Mouse (Mus musculus) neural tube, embryonic 12.5 days (tissue): ENCODE measurements at regions not wholly inside any gene's neighbourhood (a gene's known extent, or its start where the extent isn't known, plus 50 kb on each side); places are given as distances from the start of the nearest gene placed in this dataset.

ENCODE experiments used
- ATAC-seq: fragments of 200-750 bp; cut with Nextera tagmentation; 2 replicates; pipeline ENCODE4 v1.8.0; 2017; ENCODE audit warnings: low read depth, mild to moderate bottlenecking, moderate TSS enrichment, moderate library complexity; ENCODE audit not compliant: low FRiP score
- H3K27ac ChIP-seq: fragments of 300-500 bp; sonication (generic); 2 replicates; pipeline ENCODE4 v1.5.1; 2016
- H3K27me3 ChIP-seq: fragments of 300-500 bp; sonication (generic); replicated peaks from 2 replicates; pipeline ENCODE4 v1.6.1; 2016; ENCODE audit warnings: mild to moderate bottlenecking
- H3K36me3 ChIP-seq: fragments of 300-500 bp; sonication (generic); 2 replicates; pipeline ENCODE4 v1.6.1; 2016; ENCODE audit warnings: mild to moderate bottlenecking
- H3K4me1 ChIP-seq: fragments of 300-500 bp; sonication (generic); 2 replicates; pipeline ENCODE4 v1.6.1; 2016
- H3K4me2 ChIP-seq: fragments of 300-500 bp; sonication (generic); replicated peaks from 2 replicates; pipeline ENCODE4 v1.6.1; 2016; ENCODE audit warnings: mild to moderate bottlenecking
- H3K4me3 ChIP-seq: fragments of 300-500 bp; sonication (generic); 2 replicates; pipeline ENCODE4 v1.5.1; 2016
- H3K9ac ChIP-seq: fragments of 300-500 bp; sonication (generic); 2 replicates; pipeline ENCODE4 v1.6.1; 2016; ENCODE audit warnings: mild to moderate bottlenecking
- H3K9me3 ChIP-seq: fragments of 300-500 bp; sonication (generic); 2 replicates; pipeline ENCODE4 v1.6.1; 2016; ENCODE audit warnings: mild to moderate bottlenecking
- WGBS: fragments of 180-500 bp; shearing (Covaris S2); methylation state at CpG from one replicate; pipeline ENCODE4 v1.1.7; 2016; 5-methylcytosine and 5-hydroxymethylcytosine counted together

DNA sequence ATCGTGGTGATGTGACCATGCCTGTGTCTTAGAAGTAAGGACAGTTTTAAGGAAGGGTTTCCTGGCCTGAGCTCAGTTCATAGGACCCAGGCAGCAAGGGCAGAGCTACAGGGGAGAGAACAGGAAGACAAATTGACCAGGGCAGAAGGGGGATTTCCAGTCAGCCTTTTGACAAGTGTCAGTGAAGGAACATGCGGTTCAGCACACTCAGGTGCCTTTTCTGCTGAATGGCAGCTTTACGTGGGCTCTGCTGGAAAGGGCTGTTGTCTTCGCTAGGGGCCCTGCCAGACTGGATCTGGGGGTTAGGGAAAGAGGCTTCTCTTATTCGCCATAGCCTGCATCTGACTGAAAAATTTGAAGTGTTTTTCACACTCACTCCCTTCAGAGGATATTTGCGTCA lies 106.8 kb downstream of the Dll1 start:
- ATAC-seq = no peak

DNA sequence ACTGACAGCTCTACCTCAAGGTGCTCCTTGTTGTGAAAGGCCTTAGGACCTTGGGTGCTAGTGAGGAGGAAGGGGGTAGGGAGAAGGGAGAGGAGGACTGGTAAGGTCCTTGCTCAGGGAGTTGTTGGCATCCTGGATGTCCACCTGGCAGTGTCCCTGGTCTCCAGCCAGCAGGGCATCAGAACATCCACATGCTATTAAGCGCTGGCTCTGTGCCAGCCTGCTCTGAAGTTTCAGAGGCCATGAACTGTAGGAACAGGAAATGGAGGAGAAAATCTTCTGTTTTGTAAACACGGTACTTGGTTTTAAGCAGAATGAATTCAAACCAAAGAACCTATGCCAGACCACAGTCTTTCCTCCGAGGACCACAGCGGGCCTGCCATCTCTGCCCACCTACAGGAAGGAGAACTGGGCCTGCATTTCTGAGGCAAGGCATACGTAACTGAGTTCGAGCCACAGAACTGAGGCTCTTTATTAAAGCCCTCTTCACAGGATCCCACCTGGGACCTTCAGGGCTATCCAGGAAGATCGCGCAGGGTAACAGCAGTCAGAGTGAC lies 107.5 kb downstream of the Dll1 start:
- 88% methylated on average over 8 of the region's 8 CpGs for whole genome bisulfite sequencing
- Histone ChIP-seq H3K9me3 (no peaks in the 10 kb centered on the region), H3K4me3 (no peak overlapping the region), H3K4me2 (no peak overlapping the region), H3K36me3 (no peaks in the 10 kb centered on the region), H3K9ac (no peak overlapping the region), H3K27me3 (no peaks in the 10 kb centered on the region), H3K4me1 (no peaks in the 10 kb centered on the region), H3K27ac (no peak overlapping the region)
- no peak for ATAC-seq

More for the DNA sequence above, 106.8 kb downstream of the Dll1 start:
- H3K27me3 ChIP-seq = no peaks in the 10 kb centered on the region
- no peak overlapping the region for H3K27ac ChIP-seq
- 73% methylated on average over 6 of the region's 6 CpGs for WGBS
- no peak overlapping the region for H3K9ac ChIP-seq
- no peaks in the 10 kb centered on the region for H3K4me1 ChIP-seq
- no peaks in the 10 kb centered on the region for H3K9me3 ChIP-seq
- H3K36me3 ChIP-seq = no peaks in the 10 kb centered on the region
- H3K4me3 ChIP-seq = no peak overlapping the region
- H3K4me2 ChIP-seq = no peak overlapping the region

DNA sequence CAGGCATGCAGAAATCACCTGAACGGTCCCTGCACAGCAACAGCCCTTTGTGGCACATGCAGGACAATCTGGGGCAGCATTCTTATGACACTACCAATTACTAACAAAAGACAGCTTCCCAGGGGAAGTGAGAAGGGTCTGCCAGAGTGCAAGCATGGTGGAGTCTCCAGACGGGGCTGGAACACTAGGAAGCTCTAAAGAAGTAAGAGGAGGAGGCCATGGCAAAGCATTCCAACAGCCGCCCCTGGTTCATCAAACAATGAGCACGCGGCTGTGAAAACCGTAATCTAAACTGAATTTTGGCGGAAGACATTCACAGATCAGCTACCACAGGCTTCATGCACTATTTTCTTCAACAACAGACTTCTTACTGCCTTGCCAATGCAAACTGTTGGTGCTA lies 109.0 kb downstream of the Dll1 start:
- H3K4me2 ChIP-seq = no peak overlapping the region
- no peak overlapping the region for H3K4me3 ChIP-seq
- no peak overlapping the region for H3K27ac ChIP-seq
- no peaks in the 10 kb centered on the region for H3K9me3 ChIP-seq
- 72% methylated on average over 7 of the region's 7 CpGs for WGBS
- no peak for ATAC-seq
- H3K9ac ChIP-seq = no peak overlapping the region
- no peaks in the 10 kb centered on the region for H3K27me3 ChIP-seq
- no peaks in the 10 kb centered on the region for H3K36me3 ChIP-seq
- no peaks in the 10 kb centered on the region for H3K4me1 ChIP-seq

DNA sequence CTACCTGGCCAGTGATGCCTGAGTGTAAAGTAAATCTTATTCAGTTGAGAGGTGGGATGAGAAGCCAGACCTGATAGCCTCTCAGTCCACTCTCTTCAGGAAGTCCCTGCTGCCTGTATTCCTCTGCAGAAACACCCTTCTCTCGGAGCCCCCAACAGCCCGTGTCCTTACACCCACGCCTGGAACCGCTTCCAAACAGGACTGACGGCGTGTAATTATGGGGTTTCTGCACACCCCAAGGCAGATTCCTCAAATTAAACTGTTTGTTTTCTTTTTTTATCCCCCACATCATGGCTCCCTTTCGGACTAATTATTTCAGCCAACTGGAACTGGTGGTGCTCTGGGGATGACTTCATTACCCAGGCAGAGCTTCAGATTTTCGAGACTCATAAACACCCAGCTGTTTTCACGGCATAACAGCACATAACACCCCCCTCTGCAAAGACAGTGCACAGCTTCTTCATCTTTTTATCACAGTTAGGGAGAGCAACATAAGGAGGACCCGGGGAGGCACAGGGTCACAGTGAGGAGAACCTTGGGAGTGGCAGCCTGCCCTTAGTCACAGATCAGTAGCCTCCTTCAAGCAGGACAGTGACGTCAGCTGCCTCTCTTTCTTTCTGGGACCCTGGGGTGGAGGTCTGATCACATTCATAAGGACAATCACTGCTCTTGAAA lies 117.1 kb downstream of the Dll1 start:
- 62% methylated on average over 11 of the region's 11 CpGs for WGBS
- Histone ChIP-seq H3K4me1 (0 out of 2 replicates have a peak, but pooled peaks cover 5% of the 10 kb centered on the region), H3K36me3 (no peaks in the 10 kb centered on the region), H3K9ac (no peak overlapping the region), H3K27me3 (no peaks in the 10 kb centered on the region), H3K4me3 (no peak overlapping the region), H3K27ac (no peak overlapping the region), H3K4me2 (no peak overlapping the region), H3K9me3 (no peaks in the 10 kb centered on the region)
- 0 out of 2 replicates have a peak, but pooled peaks have one; percentile 25 for ATAC-seq

DNA sequence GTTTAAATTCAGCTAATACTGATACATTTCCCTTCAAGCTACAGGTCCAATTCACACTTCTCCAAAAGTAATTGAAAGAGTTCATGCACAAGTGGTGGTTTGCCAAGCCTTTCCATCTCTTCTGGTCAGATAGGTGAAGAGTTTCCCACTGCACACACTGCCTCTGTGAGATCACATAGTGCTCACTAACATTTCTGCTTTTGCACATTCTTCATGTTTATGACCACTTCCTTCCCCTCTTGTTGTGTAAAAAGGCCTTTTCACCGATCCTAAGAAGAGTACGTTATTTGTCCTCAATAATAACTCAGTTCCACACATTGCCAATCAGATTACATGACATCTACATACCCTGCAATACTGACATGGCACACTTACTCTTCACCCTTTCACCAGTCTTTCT lies 120.8 kb downstream of the Dll1 start:
- WGBS = 79% methylated on average over 2 of the region's 2 CpGs
- H3K36me3 ChIP-seq = no peaks in the 10 kb centered on the region
- no peak overlapping the region for H3K4me3 ChIP-seq

DNA sequence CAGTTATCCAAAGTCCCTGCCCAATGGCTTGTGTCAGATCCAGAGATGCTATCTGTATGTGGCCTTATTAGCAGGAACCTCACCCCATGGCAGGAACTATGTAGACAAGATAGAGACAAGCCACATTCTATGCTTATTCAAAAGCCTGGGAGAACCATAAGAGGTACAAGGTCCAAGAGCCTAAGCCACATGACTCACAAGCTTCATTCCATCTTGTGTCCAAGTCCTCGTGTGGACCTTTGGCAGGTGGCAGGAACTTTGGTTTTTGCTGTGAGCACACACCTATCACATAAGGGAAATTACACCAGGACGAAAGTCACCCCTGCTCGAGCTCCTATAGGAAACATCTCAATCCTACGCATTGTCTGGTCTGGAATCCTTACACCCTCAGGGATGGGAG lies 122.9 kb downstream of the Dll1 start:
- Histone ChIP-seq H3K4me3 (no peak overlapping the region), H3K27me3 (no peaks in the 10 kb centered on the region), H3K9me3 (no peaks in the 10 kb centered on the region), H3K27ac (no peak overlapping the region), H3K4me2 (no peak overlapping the region), H3K4me1 (no peaks in the 10 kb centered on the region), H3K36me3 (no peaks in the 10 kb centered on the region), H3K9ac (no peak overlapping the region)
- WGBS = 94% methylated on average over 4 of the region's 4 CpGs
- ATAC-seq = no peak

More for the DNA sequence above, 120.8 kb downstream of the Dll1 start:
- ATAC-seq = no peak
- Histone ChIP-seq H3K27ac (no peak overlapping the region), H3K27me3 (no peaks in the 10 kb centered on the region), H3K4me1 (0 out of 2 replicates have a peak, but pooled peaks cover 5% of the 10 kb centered on the region), H3K9me3 (no peaks in the 10 kb centered on the region), H3K9ac (no peak overlapping the region), H3K4me2 (no peak overlapping the region)

DNA sequence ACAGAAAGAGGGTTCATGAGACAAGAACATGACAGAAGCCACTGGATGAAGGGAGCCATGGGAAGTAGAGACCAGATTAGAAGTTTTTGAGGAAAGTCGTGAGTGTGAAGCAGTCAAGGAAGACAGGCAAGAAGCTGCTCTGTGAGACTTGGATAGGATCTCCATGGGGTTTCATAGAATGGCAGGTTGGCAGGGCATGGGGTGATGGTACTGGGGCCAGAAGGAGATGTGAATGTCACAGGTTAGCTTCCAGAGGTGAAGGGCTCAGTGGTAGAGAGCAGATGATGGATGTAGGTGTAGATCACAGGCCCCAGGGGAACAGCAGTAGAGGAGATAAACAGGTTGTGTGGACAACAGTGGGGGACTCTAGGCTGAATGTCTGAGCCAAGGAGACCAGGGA lies 123.4 kb downstream of the Dll1 start:
- no peak for ATAC-seq
- no peak overlapping the region for H3K4me2 ChIP-seq
- H3K27me3 ChIP-seq = no peaks in the 10 kb centered on the region
- no peak overlapping the region for H3K27ac ChIP-seq
- H3K4me3 ChIP-seq = no peak overlapping the region
- 90% methylated on average over 1 of the region's 1 CpGs for whole genome bisulfite sequencing
- H3K9ac ChIP-seq = no peak overlapping the region
- peaks cover 2% of the 10 kb centered on the region for H3K4me1 ChIP-seq
- H3K9me3 ChIP-seq = no peaks in the 10 kb centered on the region
- H3K36me3 ChIP-seq = no peaks in the 10 kb centered on the region

DNA sequence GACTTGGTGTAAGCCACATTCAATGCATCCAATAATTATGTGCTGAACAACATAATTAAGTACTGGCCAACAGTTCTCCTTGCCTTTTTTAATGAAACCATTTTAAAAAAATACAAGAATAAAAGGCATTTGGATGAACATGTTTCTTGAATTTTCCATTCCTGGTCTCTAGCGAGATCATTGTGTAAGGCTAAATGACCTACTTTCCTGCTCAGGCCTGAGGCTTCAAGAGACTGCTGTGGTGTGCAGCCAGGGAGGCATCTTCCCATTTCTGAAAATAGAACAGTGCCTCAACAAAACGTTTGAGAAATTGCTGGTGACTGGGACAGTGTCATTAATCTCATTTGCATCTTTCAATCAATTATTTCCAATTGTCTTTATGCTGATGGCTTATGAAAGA lies 124.5 kb downstream of the Dll1 start:
- no peak overlapping the region for H3K4me2 ChIP-seq
- H3K27ac ChIP-seq = no peak overlapping the region
- H3K9ac ChIP-seq = no peak overlapping the region
- no peak for ATAC-seq
- H3K4me1 ChIP-seq = peaks cover 12% of the 10 kb centered on the region
- H3K36me3 ChIP-seq = no peaks in the 10 kb centered on the region
- H3K27me3 ChIP-seq = no peaks in the 10 kb centered on the region
- no peaks in the 10 kb centered on the region for H3K9me3 ChIP-seq
- WGBS = 82% methylated on average over 2 of the region's 2 CpGs
- H3K4me3 ChIP-seq = no peak overlapping the region

DNA sequence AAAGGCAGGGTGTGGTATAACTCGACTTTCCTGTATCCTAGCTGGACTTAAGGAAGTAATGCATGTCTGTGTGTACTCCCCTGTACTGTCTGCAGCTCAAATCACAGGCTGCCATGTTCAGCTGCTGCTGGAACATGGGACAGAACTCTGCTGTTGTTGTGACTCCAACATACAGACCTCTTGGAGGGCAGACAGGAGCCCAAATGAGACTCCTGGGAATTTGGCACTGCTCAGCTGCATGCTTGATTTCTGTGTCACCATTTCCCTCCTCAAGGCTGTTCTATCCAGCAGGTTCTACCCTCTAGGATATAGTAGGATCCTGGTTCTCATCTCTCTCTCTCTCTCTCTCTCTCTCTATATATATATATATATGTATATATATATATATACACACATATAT lies 125.0 kb downstream of the Dll1 start:
- Histone ChIP-seq H3K36me3 (no peaks in the 10 kb centered on the region), H3K27ac (no peak overlapping the region), H3K4me2 (no peak overlapping the region), H3K9me3 (no peaks in the 10 kb centered on the region), H3K27me3 (no peaks in the 10 kb centered on the region), H3K4me1 (peaks cover 12% of the 10 kb centered on the region), H3K4me3 (no peak overlapping the region), H3K9ac (no peak overlapping the region)
- ATAC-seq = no peak
- WGBS = 87% methylated on average over 1 of the region's 1 CpGs

DNA sequence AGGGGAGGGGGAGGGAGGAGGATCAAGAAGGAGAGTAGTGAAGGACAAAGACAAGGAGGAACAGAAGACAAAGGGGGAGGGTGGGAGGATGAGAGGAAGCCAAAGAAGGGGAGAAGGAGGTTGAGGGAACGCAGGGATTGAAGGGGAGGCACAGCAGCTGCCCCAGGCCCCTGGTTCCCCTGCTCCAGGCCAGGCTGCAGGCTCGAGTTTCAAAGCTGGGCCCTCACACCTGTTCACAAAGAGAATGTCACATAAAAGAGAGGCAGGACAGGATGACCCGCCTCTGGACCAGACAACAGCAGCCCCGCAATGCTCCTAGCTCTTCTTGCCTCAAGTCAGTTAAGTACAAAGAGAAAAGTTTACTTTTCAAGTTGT lies 128.3 kb downstream of the Dll1 start:
- no peak overlapping the region for H3K4me3 ChIP-seq
- 5% methylated on average over 4 of the region's 4 CpGs for WGBS
- H3K27me3 ChIP-seq = no peaks in the 10 kb centered on the region
- no peak overlapping the region for H3K9ac ChIP-seq
- H3K4me1 ChIP-seq = peaks cover 12% of the 10 kb centered on the region
- no peaks in the 10 kb centered on the region for H3K36me3 ChIP-seq
- H3K4me2 ChIP-seq = peak overlapping the region; percentile 46
- H3K9me3 ChIP-seq = no peaks in the 10 kb centered on the region
- peak overlapping the region; percentile 83 for H3K27ac ChIP-seq
- ATAC-seq = no peak

DNA sequence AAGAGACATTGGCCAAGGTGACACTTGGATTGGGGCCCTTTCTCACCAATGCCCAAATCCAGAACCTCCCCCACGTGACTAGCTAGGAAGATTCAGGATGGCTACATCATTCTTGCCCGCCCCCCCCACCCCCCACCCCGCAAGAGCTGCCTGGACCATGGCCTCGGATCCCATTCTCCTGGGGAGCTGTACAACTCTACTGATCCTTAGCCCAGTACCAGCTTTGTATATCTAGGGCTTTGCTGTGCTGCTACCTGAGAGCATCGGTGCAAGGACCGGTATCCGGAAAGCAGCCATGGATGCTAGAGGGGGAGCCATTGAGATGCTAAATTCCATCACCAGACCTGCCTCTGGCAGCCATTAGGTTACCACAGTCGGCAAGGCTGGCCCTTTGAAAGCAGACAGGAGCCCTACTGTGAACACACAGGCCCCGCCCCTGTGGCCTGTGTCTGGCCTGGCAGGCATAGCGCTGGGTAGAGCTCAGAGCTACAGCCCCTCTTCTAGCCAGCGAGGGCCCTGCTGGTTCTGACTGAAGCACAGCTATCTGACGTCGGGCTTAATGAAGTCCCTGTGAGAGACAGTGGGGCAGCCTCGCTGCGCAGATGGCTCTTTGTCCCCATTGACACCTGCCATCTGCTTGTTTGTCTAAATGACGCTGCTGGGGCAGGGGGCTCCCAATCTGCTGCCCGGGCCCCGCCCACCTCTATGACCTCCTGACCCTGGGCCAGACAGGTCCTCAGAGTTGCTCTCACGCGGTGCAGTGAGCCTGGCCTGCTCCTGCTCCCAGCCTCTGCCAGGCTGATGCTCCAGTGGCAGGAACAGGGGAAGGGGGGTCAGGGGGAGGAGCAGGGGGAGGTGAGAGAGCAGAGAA lies 128.9 kb downstream of the Dll1 start:
- Histone ChIP-seq H3K9me3 (no peaks in the 10 kb centered on the region), H3K4me1 (peaks cover 12% of the 10 kb centered on the region), H3K27ac (peak overlapping the region; percentile 83), H3K27me3 (no peaks in the 10 kb centered on the region), H3K4me2 (peak overlapping the region; percentile 46), H3K36me3 (no peaks in the 10 kb centered on the region), H3K9ac (no peak overlapping the region), H3K4me3 (no peak overlapping the region)
- peak; percentile 98 for ATAC-seq
- WGBS = 2% methylated on average over 20 of the region's 20 CpGs

DNA sequence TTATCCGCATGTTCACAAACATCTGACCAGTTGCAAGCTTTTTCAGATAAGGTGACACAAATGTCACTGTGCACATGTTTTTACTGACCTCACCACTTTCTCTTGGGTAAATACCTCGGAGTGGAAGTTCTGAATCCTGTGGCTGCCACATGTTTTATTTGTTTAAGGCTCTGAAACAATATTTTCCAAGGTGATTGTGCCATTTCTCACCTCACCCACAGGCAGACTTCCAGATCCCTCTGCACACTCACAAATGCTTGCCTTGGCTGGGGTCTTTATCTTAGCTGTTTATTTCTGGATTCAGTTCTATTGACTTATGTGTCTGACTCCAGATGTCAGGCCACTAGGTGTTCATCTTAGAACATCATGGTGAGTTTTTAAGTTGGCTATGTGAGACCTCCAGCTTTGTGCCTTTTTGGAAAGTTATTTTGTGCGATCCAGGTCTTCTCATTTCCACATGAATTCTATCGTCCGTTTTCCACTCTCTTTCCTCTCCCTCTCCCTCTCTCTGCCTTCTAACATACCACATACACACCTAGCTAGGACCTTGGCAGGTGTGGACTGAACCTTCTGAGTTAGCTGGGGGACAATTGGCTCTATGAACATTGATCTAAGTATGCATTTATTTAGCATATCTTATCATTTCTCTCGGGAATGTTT lies 133.6 kb downstream of the Dll1 start:
- peaks cover 8% of the 10 kb centered on the region for H3K4me1 ChIP-seq
- H3K9ac ChIP-seq = no peak overlapping the region
- no peaks in the 10 kb centered on the region for H3K27me3 ChIP-seq
- no peak for ATAC-seq
- H3K4me3 ChIP-seq = no peak overlapping the region
- no peak overlapping the region for H3K27ac ChIP-seq
- H3K36me3 ChIP-seq = no peaks in the 10 kb centered on the region
- no peaks in the 10 kb centered on the region for H3K9me3 ChIP-seq
- H3K4me2 ChIP-seq = no peak overlapping the region
- 84% methylated on average over 6 of the region's 6 CpGs for WGBS
